Mouse (Mus musculus): ENCODE data around the gene Prkg1. TPM values are rescaled to one million over a fixed set of nuclear protein-coding genes. Genes with fewer than 3 reads are reported as not detected.
A peak's percentile ranks its signal among the peaks of the same experiment; 100 is the strongest.

Prkg1 gene
- total and polyA plus RNA-seq, 3 experiments = not detected

GRCm38 (mm10) chr19:31780222-31780621, 15.4 kb upstream of the Prkg1 start:
- H3K27me3 ChIP-seq (ENCODE audit: control insufficient read depth in 1 of 2, insufficient read depth in 2 of 2, low read length in 2 of 2) = no peaks in the 10 kb centered on the region
- TF ChIP-seq TBP (IDR thresholded peaks at IDR 0.05; ENCODE audit: low read depth, low read length) (no peak), POLR2A (IDR thresholded peaks at IDR 0.05; ENCODE audit: control insufficient read depth in 1 of 2, insufficient read depth in 1 of 2, low read depth in 1 of 2, low read length in 2 of 2, poor library complexity in 1 of 2) (no peak), CHD2 (IDR thresholded peaks at IDR 0.05; ENCODE audit: low read length) (no peak), MAFK (IDR thresholded peaks at IDR 0.05; ENCODE audit: borderline replicate concordance, low read depth, low read length) (no peak), POLR2AphosphoS5 (IDR thresholded peaks at IDR 0.05; ENCODE audit: borderline replicate concordance, low read depth, low read length) (no peak), CHD1 (IDR thresholded peaks at IDR 0.05; ENCODE audit: low read depth, low read length) (no peak), GATA1 (IDR thresholded peaks at IDR 0.05; ENCODE audit: low read depth, low read length) (peak; percentile 52), BHLHE40 (IDR thresholded peaks at IDR 0.05; ENCODE audit: borderline replicate concordance, low read depth, low read length) (no peak), RAD21 (IDR thresholded peaks at IDR 0.05; ENCODE audit: low read depth, low read length) (no peak), ZMIZ1 (IDR thresholded peaks at IDR 0.05; ENCODE audit: low read depth, low read length) (no peak), MYB (IDR thresholded peaks at IDR 0.05; ENCODE audit: low read depth, low read length) (peak; percentile 15; the same call in 1 of the 2 replicates), EP300 (IDR thresholded peaks at IDR 0.05; ENCODE audit: low read depth in 1 of 2, low read length in 2 of 2) (peak in 1 of 2 experiments; percentile 58; a peak in 1 of 4 replicates), ETS1 (IDR thresholded peaks at IDR 0.05; ENCODE audit: low read depth, low read length) (peak; percentile 57; the same call in 1 of the 2 replicates), USF1 (IDR thresholded peaks at IDR 0.05; ENCODE audit: low read depth, low read length) (no peak), TAL1 (IDR thresholded peaks at IDR 0.05; ENCODE audit: low read length) (no peak), ZNF384 (IDR thresholded peaks at IDR 0.05; ENCODE audit: low read depth, low read length) (no peak), JUND (IDR thresholded peaks at IDR 0.05; ENCODE audit: low read depth, low read length) (peak; percentile 71; the same call in 1 of the 2 replicates), CTCF (IDR thresholded peaks at IDR 0.05 in 2 of 3, conservative IDR thresholded peaks at IDR 0.05 in 1 of 3; ENCODE audit: control insufficient read depth in 1 of 3, insufficient read depth in 1 of 3, low read depth in 2 of 3, low read length in 3 of 3, poor library complexity in 1 of 3, severe bottlenecking in 1 of 3) (no peak), TCF12 (IDR thresholded peaks at IDR 0.05; ENCODE audit: low read depth, low read length) (0 out of 2 replicates have a peak, but pooled peaks have one; percentile 21), ZKSCAN1 (IDR thresholded peaks at IDR 0.05; ENCODE audit: low read depth, low read length) (no peak)
- peaks cover 0 to 18% of the 10 kb centered on the region in 2 experiments; a peak in 2 of 4 replicates for H3K36me3 ChIP-seq (ENCODE audit: control insufficient read depth in 1 of 2, insufficient read depth in 2 of 2, low read length in 2 of 2)
- H3K4me1 ChIP-seq (ENCODE audit: control insufficient read depth in 1 of 2, insufficient read depth in 2 of 2, low read length in 2 of 2) = peaks cover 0 to 19% of the 10 kb centered on the region in 2 experiments
- no peaks in the 10 kb centered on the region for H3K9me3 ChIP-seq (replicated peaks; ENCODE audit: insufficient read depth, low read length)
- no peak overlapping the region; the same call in 1 of the 2 replicates for H3K9ac ChIP-seq (ENCODE audit: control insufficient read depth, low read depth, low read length, poor library complexity, severe bottlenecking)
- H3K27ac ChIP-seq (ENCODE audit: control insufficient read depth, low read depth, low read length) = peak overlapping the region; percentile 71
- H3K79me2 ChIP-seq (ENCODE audit: control insufficient read depth, insufficient read depth, low read length, poor library complexity) = no peaks in the 10 kb centered on the region
- H3K4me3 ChIP-seq (ENCODE audit: control insufficient read depth in 1 of 2, insufficient read depth in 1 of 2, low read depth in 2 of 2, low read length in 2 of 2) = 0 out of 4 replicates have a peak overlapping the region, but pooled peaks of 1 of the 2 experiments have one; percentile 28
- peak; percentile 62 for DNase-seq (ENCODE audit: low read depth, low spot score)

- H3K4me1 ChIP-seq (ENCODE audit: control insufficient read depth in 1 of 2, insufficient read depth in 2 of 2, low read length in 2 of 2) = peaks cover 0 to 19% of the 10 kb centered on the region in 2 experiments
- no peaks in the 10 kb centered on the region for H3K9me3 ChIP-seq (replicated peaks; ENCODE audit: insufficient read depth, low read length)
- peaks cover 0 to 18% of the 10 kb centered on the region in 2 experiments; a peak in 2 of 4 replicates for H3K36me3 ChIP-seq (ENCODE audit: control insufficient read depth in 1 of 2, insufficient read depth in 2 of 2, low read length in 2 of 2)
- no peak overlapping the region for H3K9ac ChIP-seq (ENCODE audit: control insufficient read depth, low read depth, low read length, poor library complexity, severe bottlenecking)
- H3K4me3 ChIP-seq (ENCODE audit: control insufficient read depth in 1 of 2, insufficient read depth in 1 of 2, low read depth in 2 of 2, low read length in 2 of 2) = no peak overlapping the region
- no peak for DNase-seq (ENCODE audit: low read depth, low spot score)
- no peaks in the 10 kb centered on the region for H3K79me2 ChIP-seq (ENCODE audit: control insufficient read depth, insufficient read depth, low read length, poor library complexity)
- H3K27ac ChIP-seq (ENCODE audit: control insufficient read depth, low read depth, low read length) = no peak overlapping the region
- H3K27me3 ChIP-seq (ENCODE audit: control insufficient read depth in 1 of 2, insufficient read depth in 2 of 2, low read length in 2 of 2) = no peaks in the 10 kb centered on the region
- no peak for TF ChIP-seq MYC (IDR thresholded peaks at IDR 0.05; ENCODE audit: low read depth, low read length)
- 0 out of 2 replicates have a peak, but pooled peaks have one; percentile 29 for TF ChIP-seq GATA1 (IDR thresholded peaks at IDR 0.05; ENCODE audit: low read depth, low read length)
Observed at GRCm38 (mm10) chr19:31779021-31779420, 14.2 kb upstream of the Prkg1 start.

Data from MEL (cell line).